Mouse (Mus musculus) heart, embryonic 11.5 days (tissue): ENCODE data around the gene Thra. TPM values are rescaled to one million over a fixed set of nuclear protein-coding genes. Genes with fewer than 3 reads are reported as not detected.
"Not testable (repeated sequence)": the region's sequence is repeated elsewhere in the genome, so short reads cannot be mapped to it uniquely, and the experiment has no call there.

ENCODE experiments used
- ATAC-seq: fragments of 200-750 bp; cut with Nextera tagmentation; replicated peaks from 2 replicates; pipeline ENCODE4 v1.8.0; 2017; ENCODE audit warnings: moderate library complexity; ENCODE audit not compliant: insufficient number of reproducible peaks, low FRiP score, low TSS enrichment
- H3K27ac ChIP-seq: fragments of 300-500 bp; sonication (generic); 2 replicates; pipeline ENCODE4 v1.5.1; 2014; ENCODE audit warnings: mild to moderate bottlenecking, low read depth, low read length
- H3K27me3 ChIP-seq: fragments of 300-500 bp; sonication (generic); 2 replicates; pipeline ENCODE4 v1.6.1; 2014; ENCODE audit warnings: mild to moderate bottlenecking, low read length, mixed read lengths; ENCODE audit not compliant: control insufficient read depth, insufficient read depth
- H3K36me3 ChIP-seq: fragments of 300-500 bp; sonication (generic); 2 replicates; pipeline ENCODE4 v1.6.1; 2014; ENCODE audit warnings: mild to moderate bottlenecking, low read length, moderate library complexity, mixed read lengths; ENCODE audit not compliant: control insufficient read depth, insufficient read depth
- H3K4me1 ChIP-seq: fragments of 300-500 bp; sonication (generic); 2 replicates; pipeline ENCODE4 v1.6.1; 2014; ENCODE audit warnings: low read length; ENCODE audit not compliant: control insufficient read depth, insufficient read depth
- H3K4me2 ChIP-seq: fragments of 300-500 bp; sonication (generic); 2 replicates; pipeline ENCODE4 v1.6.1; 2014; ENCODE audit warnings: mild to moderate bottlenecking, moderate library complexity
- H3K4me3 ChIP-seq: fragments of 300-500 bp; sonication (generic); 2 replicates; pipeline ENCODE4 v1.5.1; 2014; ENCODE audit warnings: low read depth, low read length
- H3K9ac ChIP-seq: fragments of 300-500 bp; sonication (generic); 2 replicates; pipeline ENCODE4 v1.6.1; 2014; ENCODE audit warnings: mild to moderate bottlenecking, low read depth, low read length, moderate library complexity
- H3K9me3 ChIP-seq: fragments of 300-500 bp; sonication (generic); replicated peaks from 2 replicates; pipeline ENCODE4 v1.6.1; 2016; ENCODE audit warnings: low read length; ENCODE audit not compliant: control insufficient read depth
- WGBS: fragments of 180-500 bp; shearing (Covaris S2); extraction: QIAGEN DNeasy Blood & Tissue Kit; methylation state at CpG from one replicate; pipeline ENCODE4 v1.1.7; 2014; ENCODE audit not compliant: insufficient replicate concordance; 5-methylcytosine and 5-hydroxymethylcytosine counted together
- polyA plus RNA-seq: library from polyadenylated mRNA; unstranded; fragments of >200 nt; fragmentation: Nextera tagmentation; extraction: Ambion mirVana; gene quantifications from 2 replicates; pipeline ENCODE4 v1.2.1, GENCODE M21; 2014

Thra gene
- polyA plus RNA-seq, 1 experiment from 2014 or later: 35.7 TPM

GRCm38 (mm10) chr11:98710416-98711045 is 29.9 kb upstream of the Thra start:
- 46% methylated on average over 12 of the region's 12 CpGs for WGBS
- Histone ChIP-seq H3K27me3 (no peaks in the 10 kb centered on the region), H3K36me3 (peaks cover 33% of the 10 kb centered on the region), H3K9ac (peak overlapping the region; percentile 16; the same call in 1 of the 2 replicates), H3K27ac (peak overlapping the region; percentile 64; the same call in 1 of the 2 replicates), H3K4me3 (no peak overlapping the region), H3K4me2 (no peak overlapping the region), H3K4me1 (peaks cover 13% of the 10 kb centered on the region), H3K9me3 (no peaks in the 10 kb centered on the region)
- ATAC-seq: peak; percentile 53

- H3K9me3 ChIP-seq: no peaks in the 10 kb centered on the region
Measured at GRCm38 (mm10) chr11:98711046-98711434, 29.4 kb upstream of the Thra start.

GRCm38 (mm10) chr11:98712009-98712408 is 28.4 kb upstream of the Thra start:
- 82% methylated on average over 5 of the region's 6 CpGs for WGBS
- H3K36me3 ChIP-seq: peaks cover 27% of the 10 kb centered on the region
- H3K27me3 ChIP-seq, H3K4me3 ChIP-seq, ATAC-seq, H3K27ac ChIP-seq, H3K4me2 ChIP-seq, H3K9ac ChIP-seq, H3K9me3 ChIP-seq: not testable (repeated sequence)
- peaks cover 13% of the 10 kb centered on the region for H3K4me1 ChIP-seq

More at GRCm38 (mm10) chr11:98711046-98711434, 29.4 kb upstream of the Thra start:
- WGBS: 55% methylated on average over 4 of the region's 4 CpGs
- H3K27me3 ChIP-seq: no peaks in the 10 kb centered on the region
- H3K4me3 ChIP-seq: no peak overlapping the region
- H3K27ac ChIP-seq: peak overlapping the region; percentile 64; the same call in 1 of the 2 replicates
- peak overlapping the region; percentile 16; the same call in 1 of the 2 replicates for H3K9ac ChIP-seq
- no peak overlapping the region for H3K4me2 ChIP-seq
- peaks cover 28% of the 10 kb centered on the region for H3K36me3 ChIP-seq
- H3K4me1 ChIP-seq: peaks cover 13% of the 10 kb centered on the region
- no peak; the same call in 1 of the 2 replicates for ATAC-seq

- no peak for ATAC-seq
- Histone ChIP-seq H3K4me2 (no peak overlapping the region), H3K4me3 (no peak overlapping the region), H3K9ac (no peak overlapping the region), H3K4me1 (peaks cover 13% of the 10 kb centered on the region), H3K9me3 (no peaks in the 10 kb centered on the region), H3K27me3 (no peaks in the 10 kb centered on the region), H3K36me3 (peaks cover 28% of the 10 kb centered on the region), H3K27ac (no peak overlapping the region)
- WGBS: 88% methylated on average over 12 of the region's 12 CpGs
Measured at GRCm38 (mm10) chr11:98713703-98714102, 26.7 kb upstream of the Thra start.

GRCm38 (mm10) chr11:98715946-98716345 is 24.5 kb upstream of the Thra start:
- Histone ChIP-seq H3K36me3 (peaks cover 22% of the 10 kb centered on the region), H3K9me3 (no peaks in the 10 kb centered on the region), H3K9ac (no peak overlapping the region), H3K27me3 (no peaks in the 10 kb centered on the region), H3K4me3 (no peak overlapping the region), H3K4me1 (no peaks in the 10 kb centered on the region; the same call in 1 of the 2 replicates), H3K4me2 (no peak overlapping the region), H3K27ac (no peak overlapping the region)
- 0 out of 2 replicates have a peak, but pooled peaks have one; percentile 8 for ATAC-seq
- 89% methylated on average over 9 of the region's 9 CpGs for WGBS

GRCm38 (mm10) chr11:98717904-98718303 is 22.5 kb upstream of the Thra start:
- Histone ChIP-seq H3K9ac (no peak overlapping the region), H3K4me2 (no peak overlapping the region), H3K27me3 (no peaks in the 10 kb centered on the region), H3K27ac (no peak overlapping the region), H3K36me3 (peaks cover 22% of the 10 kb centered on the region), H3K4me1 (peaks cover 11% of the 10 kb centered on the region), H3K9me3 (no peaks in the 10 kb centered on the region), H3K4me3 (no peak overlapping the region)
- no peak for ATAC-seq
- 23% methylated on average over 13 of the region's 13 CpGs for WGBS

- Histone ChIP-seq H3K9me3 (no peaks in the 10 kb centered on the region), H3K4me3 (no peak overlapping the region), H3K4me2 (no peak overlapping the region), H3K27ac (no peak overlapping the region), H3K4me1 (peaks cover 11% of the 10 kb centered on the region), H3K9ac (no peak overlapping the region), H3K27me3 (no peaks in the 10 kb centered on the region), H3K36me3 (peaks cover 11% of the 10 kb centered on the region)
- 71% methylated on average over 2 of the region's 2 CpGs for WGBS
- ATAC-seq: no peak
Measured at GRCm38 (mm10) chr11:98720756-98721155, 19.7 kb upstream of the Thra start.

GRCm38 (mm10) chr11:98721458-98722226 is 18.8 kb upstream of the Thra start:
- ATAC-seq: no peak
- H3K9me3 ChIP-seq: no peaks in the 10 kb centered on the region
- 56% methylated on average over 24 of the region's 24 CpGs for WGBS
- peak overlapping the region; percentile 27 for H3K4me2 ChIP-seq
- H3K27ac ChIP-seq: peak overlapping the region; percentile 60
- no peak overlapping the region for H3K4me3 ChIP-seq
- H3K36me3 ChIP-seq: peaks cover 8% of the 10 kb centered on the region
- H3K9ac ChIP-seq: no peak overlapping the region; the same call in 1 of the 2 replicates
- peaks cover 11% of the 10 kb centered on the region for H3K4me1 ChIP-seq
- no peaks in the 10 kb centered on the region for H3K27me3 ChIP-seq
